Mouse (Mus musculus) liver, adult 2 months (tissue): ENCODE results near the gene Cntnap1.

Experiments used
- CTCF ChIP-seq: fragments of 200-500 bp; IDR thresholded peaks from 2 replicates; pipeline ENCODE4 v1.5.1; 2011; ENCODE audit warnings: low read depth, low read length, control low read depth
- POLR2A ChIP-seq: fragments of 200-500 bp; IDR thresholded peaks from 2 replicates; pipeline ENCODE4 v1.6.1; 2011; ENCODE audit warnings: low read length, control low read depth; ENCODE audit not compliant: insufficient read depth; ENCODE audit errors: extremely low read depth

DNA sequence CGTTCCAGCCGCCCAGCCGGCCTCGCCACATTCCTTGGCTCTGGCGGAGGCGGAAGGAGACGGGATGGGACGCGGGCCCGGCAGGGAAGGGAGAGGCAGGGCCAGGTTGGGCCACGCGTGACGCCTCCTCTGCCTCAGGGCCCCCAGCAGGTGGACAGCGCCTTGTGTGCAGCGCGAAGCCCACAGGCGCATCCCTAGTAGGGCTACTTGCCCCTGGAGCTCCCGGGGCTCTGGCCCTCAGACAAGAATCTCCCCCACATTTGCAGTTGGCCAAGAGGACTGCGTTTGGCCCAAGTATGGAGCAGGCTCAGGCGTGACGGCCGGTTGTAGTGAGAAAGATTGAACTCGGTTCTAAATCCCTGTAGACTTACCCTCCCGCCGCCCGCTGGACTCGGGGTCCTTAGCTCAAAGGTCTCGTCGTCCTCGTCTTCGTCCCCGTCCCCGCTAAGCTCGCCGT, at the start of gene Cntnap1:
- TF ChIP-seq CTCF (peak; percentile 22; the same call in 1 of the 2 replicates), POLR2A (no peak)
